Mouse (Mus musculus) liver, embryonic 13.5 days (tissue): ENCODE results near the gene Ostf1. TPM values are rescaled to one million over a fixed set of nuclear protein-coding genes. Genes with fewer than 3 reads are reported as not detected.

Experiments used
- ATAC-seq: fragments of 200-750 bp; cut with Nextera tagmentation; 2 replicates; pipeline ENCODE4 v1.8.0; 2017; ENCODE audit warnings: low read depth, mild to moderate bottlenecking, moderate number of reproducible peaks, moderate library complexity
- DNase-seq: peaks from one replicate; pipeline ENCODE4 v3.0.0; 2022
- H3K27ac ChIP-seq: fragments of 300-500 bp; sonication (generic); 2 replicates; pipeline ENCODE4 v1.5.1; 2015; ENCODE audit warnings: moderate library complexity, mild to moderate bottlenecking, inconsistent platforms
- H3K27me3 ChIP-seq: fragments of 300-500 bp; sonication (generic); 2 replicates; pipeline ENCODE4 v1.6.1; 2015; ENCODE audit warnings: mild to moderate bottlenecking, inconsistent platforms
- H3K36me3 ChIP-seq: fragments of 300-500 bp; sonication (generic); 2 replicates; pipeline ENCODE4 v1.6.1; 2015; ENCODE audit warnings: mild to moderate bottlenecking, inconsistent platforms
- H3K4me1 ChIP-seq: fragments of 300-500 bp; sonication (generic); replicated peaks from 2 replicates; pipeline ENCODE4 v1.6.1; 2015; ENCODE audit warnings: inconsistent platforms
- H3K4me2 ChIP-seq: fragments of 300-500 bp; sonication (generic); 2 replicates; pipeline ENCODE4 v1.6.1; 2015; ENCODE audit warnings: inconsistent platforms, mild to moderate bottlenecking, moderate library complexity
- H3K4me3 ChIP-seq: fragments of 300-500 bp; sonication (generic); replicated peaks from 2 replicates; pipeline ENCODE4 v1.5.1; 2015; ENCODE audit warnings: mild to moderate bottlenecking, inconsistent platforms
- H3K9ac ChIP-seq: fragments of 300-500 bp; sonication (generic); 2 replicates; pipeline ENCODE4 v1.6.1; 2015; ENCODE audit warnings: mild to moderate bottlenecking, inconsistent platforms
- H3K9me3 ChIP-seq: fragments of 300-500 bp; sonication (generic); replicated peaks from 2 replicates; pipeline ENCODE4 v1.6.1; 2016; ENCODE audit warnings: inconsistent platforms
- WGBS: fragments of 180-500 bp; shearing (Covaris S2); methylation state at CpG from one replicate; pipeline ENCODE4 v1.1.7; 2015; ENCODE audit not compliant: insufficient replicate concordance; 5-methylcytosine and 5-hydroxymethylcytosine counted together
- polyA plus RNA-seq: library from polyadenylated mRNA; unstranded; fragments of >200 nt; fragmentation: Nextera tagmentation; extraction: Ambion mirVana; gene quantifications from 2 replicates; pipeline ENCODE4 v1.2.1, GENCODE M21; 2015

Ostf1 gene
- polyA plus RNA-seq, 1 experiment from 2014 or later = 63.7 TPM

GRCm38 (mm10) chr19:18658473-18658872, 26.9 kb upstream of the Ostf1 start:
- Histone ChIP-seq H3K27ac (no peak overlapping the region), H3K4me3 (no peak overlapping the region), H3K36me3 (no peaks in the 10 kb centered on the region), H3K4me2 (no peak overlapping the region), H3K9ac (no peak overlapping the region), H3K9me3 (no peaks in the 10 kb centered on the region), H3K27me3 (no peaks in the 10 kb centered on the region), H3K4me1 (peaks cover 35% of the 10 kb centered on the region)
- WGBS = 70% methylated on average over 4 of the region's 4 CpGs
- DNase-seq (no peak), ATAC-seq (no peak)

GRCm38 (mm10) chr19:18655999-18656398, 24.4 kb upstream of the Ostf1 start:
- H3K4me1 ChIP-seq = peaks cover 41% of the 10 kb centered on the region
- H3K4me2 ChIP-seq = no peak overlapping the region
- no peak overlapping the region for H3K9ac ChIP-seq
- H3K9me3 ChIP-seq = no peaks in the 10 kb centered on the region
- no peak for DNase-seq
- H3K27me3 ChIP-seq = no peaks in the 10 kb centered on the region
- ATAC-seq = no peak
- no peaks in the 10 kb centered on the region for H3K36me3 ChIP-seq
- no peak overlapping the region for H3K27ac ChIP-seq
- 74% methylated on average over 7 of the region's 7 CpGs for WGBS
- H3K4me3 ChIP-seq = no peak overlapping the region

- Histone ChIP-seq H3K27ac (no peak overlapping the region), H3K27me3 (no peaks in the 10 kb centered on the region), H3K4me1 (peaks cover 51% of the 10 kb centered on the region), H3K9me3 (no peaks in the 10 kb centered on the region), H3K4me2 (no peak overlapping the region), H3K4me3 (no peak overlapping the region), H3K36me3 (no peaks in the 10 kb centered on the region), H3K9ac (no peak overlapping the region)
- 38% methylated on average over 5 of the region's 5 CpGs for WGBS
- no peak for ATAC-seq
- no peak for DNase-seq
Measured at GRCm38 (mm10) chr19:18654984-18655383, 23.4 kb upstream of the Ostf1 start.

GRCm38 (mm10) chr19:18654330-18654729, 22.7 kb upstream of the Ostf1 start:
- Histone ChIP-seq H3K27me3 (no peaks in the 10 kb centered on the region), H3K9me3 (no peaks in the 10 kb centered on the region), H3K4me3 (no peak overlapping the region), H3K9ac (no peak overlapping the region), H3K27ac (no peak overlapping the region), H3K4me2 (no peak overlapping the region), H3K4me1 (peaks cover 53% of the 10 kb centered on the region), H3K36me3 (no peaks in the 10 kb centered on the region)
- ATAC-seq (no peak), DNase-seq (no peak)
- 83% methylated on average over 8 of the region's 8 CpGs for WGBS

DNA sequence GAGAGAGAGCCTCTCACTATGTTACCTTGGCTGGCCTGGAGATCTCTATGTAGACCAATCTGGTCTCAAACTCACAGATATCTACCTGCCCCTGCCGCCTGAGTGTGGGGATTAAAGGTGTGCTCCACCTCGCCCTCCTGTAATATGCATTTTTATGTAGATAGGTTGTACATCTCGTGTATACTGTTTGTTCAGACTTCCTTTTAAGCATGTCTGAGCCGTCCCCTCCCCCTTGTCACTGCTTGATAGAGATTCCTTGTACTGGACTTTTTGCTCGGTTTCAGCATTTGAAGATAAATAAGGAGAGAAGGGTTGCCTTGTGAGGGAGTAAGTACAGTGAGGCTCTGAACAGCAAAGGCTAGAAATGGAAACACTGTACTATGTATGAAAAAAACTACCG, 21.4 kb upstream of the Ostf1 start:
- peaks cover 56% of the 10 kb centered on the region for H3K4me1 ChIP-seq
- no peak for DNase-seq
- H3K36me3 ChIP-seq = no peaks in the 10 kb centered on the region
- H3K9me3 ChIP-seq = no peaks in the 10 kb centered on the region
- WGBS = 44% methylated on average over 6 of the region's 6 CpGs
- no peaks in the 10 kb centered on the region for H3K27me3 ChIP-seq
- no peak for ATAC-seq
- no peak overlapping the region for H3K27ac ChIP-seq
- no peak overlapping the region for H3K9ac ChIP-seq
- no peak overlapping the region for H3K4me2 ChIP-seq
- no peak overlapping the region for H3K4me3 ChIP-seq

DNA sequence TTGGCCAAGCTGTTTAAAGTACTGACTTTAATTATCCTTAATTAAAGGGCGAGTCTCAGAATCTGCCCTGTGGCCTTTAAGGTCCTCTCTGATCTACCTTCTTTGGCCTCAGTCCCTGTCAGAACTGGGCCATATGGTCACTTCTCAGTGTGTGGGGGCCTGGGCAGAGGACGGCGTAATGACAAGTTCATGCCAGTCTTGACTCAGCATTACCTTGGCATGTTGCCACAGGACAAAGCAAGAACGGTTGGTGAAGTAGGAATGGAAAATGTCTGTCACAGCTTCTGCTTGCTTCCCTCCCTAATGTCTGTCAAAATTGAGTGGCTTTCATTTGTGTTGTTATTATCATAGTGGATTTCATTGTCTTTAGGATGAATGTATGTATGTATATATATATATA, 21.0 kb upstream of the Ostf1 start:
- Histone ChIP-seq H3K27ac (no peak overlapping the region; the same call in 1 of the 2 replicates), H3K9me3 (no peaks in the 10 kb centered on the region), H3K36me3 (no peaks in the 10 kb centered on the region), H3K4me1 (peaks cover 61% of the 10 kb centered on the region), H3K27me3 (no peaks in the 10 kb centered on the region), H3K9ac (no peak overlapping the region), H3K4me3 (no peak overlapping the region), H3K4me2 (no peak overlapping the region)
- DNase-seq (no peak), ATAC-seq (no peak)
- 82% methylated on average over 4 of the region's 4 CpGs for WGBS

- WGBS = 15% methylated on average over 6 of the region's 6 CpGs
- H3K27me3 ChIP-seq = no peaks in the 10 kb centered on the region
- ATAC-seq (peak; percentile 56), DNase-seq (no peak)
- no peaks in the 10 kb centered on the region for H3K36me3 ChIP-seq
- no peaks in the 10 kb centered on the region for H3K9me3 ChIP-seq
- H3K27ac ChIP-seq = peak overlapping the region; percentile 71
- peaks cover 82% of the 10 kb centered on the region for H3K4me1 ChIP-seq
- H3K4me2 ChIP-seq = peak overlapping the region; percentile 46
- no peak overlapping the region for H3K4me3 ChIP-seq
- peak overlapping the region; percentile 39; the same call in 1 of the 2 replicates for H3K9ac ChIP-seq
Measured at GRCm38 (mm10) chr19:18650473-18650872, 18.9 kb upstream of the Ostf1 start.

DNA sequence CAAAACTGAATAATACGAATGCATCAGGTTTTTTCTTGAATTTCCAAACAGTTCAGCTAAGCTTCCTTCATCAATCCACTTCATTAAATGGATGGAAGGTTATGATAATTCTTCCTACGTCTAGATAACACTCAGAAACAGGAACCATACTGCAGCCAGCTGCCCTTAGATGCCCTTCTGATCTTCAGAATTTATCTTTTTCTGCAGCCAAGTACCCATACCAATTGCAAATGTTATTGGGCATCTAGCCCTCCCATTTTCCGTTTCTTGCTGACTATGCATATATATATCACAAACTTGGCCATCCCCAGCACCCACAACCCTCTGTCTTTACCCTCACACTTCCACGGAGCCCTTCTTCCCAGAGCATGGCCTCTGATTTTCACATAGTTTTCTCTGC, 18.3 kb upstream of the Ostf1 start:
- no peak overlapping the region for H3K4me3 ChIP-seq
- H3K27ac ChIP-seq = peak overlapping the region; percentile 71
- ATAC-seq (no peak), DNase-seq (no peak)
- H3K9ac ChIP-seq = 0 out of 2 replicates have a peak overlapping the region, but pooled peaks have one; percentile 39
- no peaks in the 10 kb centered on the region for H3K9me3 ChIP-seq
- H3K4me1 ChIP-seq = peaks cover 84% of the 10 kb centered on the region
- WGBS = 21% methylated on average over 4 of the region's 4 CpGs
- H3K27me3 ChIP-seq = no peaks in the 10 kb centered on the region
- no peaks in the 10 kb centered on the region for H3K36me3 ChIP-seq
- peak overlapping the region; percentile 46 for H3K4me2 ChIP-seq

GRCm38 (mm10) chr19:18648558-18648945, 16.9 kb upstream of the Ostf1 start:
- Histone ChIP-seq H3K4me3 (no peak overlapping the region), H3K4me2 (no peak overlapping the region), H3K27me3 (no peaks in the 10 kb centered on the region), H3K27ac (no peak overlapping the region), H3K9me3 (no peaks in the 10 kb centered on the region), H3K9ac (no peak overlapping the region), H3K4me1 (peaks cover 85% of the 10 kb centered on the region), H3K36me3 (no peaks in the 10 kb centered on the region)
- DNase-seq (no peak), ATAC-seq (no peak)
- 80% methylated on average over 6 of the region's 6 CpGs for WGBS

DNA sequence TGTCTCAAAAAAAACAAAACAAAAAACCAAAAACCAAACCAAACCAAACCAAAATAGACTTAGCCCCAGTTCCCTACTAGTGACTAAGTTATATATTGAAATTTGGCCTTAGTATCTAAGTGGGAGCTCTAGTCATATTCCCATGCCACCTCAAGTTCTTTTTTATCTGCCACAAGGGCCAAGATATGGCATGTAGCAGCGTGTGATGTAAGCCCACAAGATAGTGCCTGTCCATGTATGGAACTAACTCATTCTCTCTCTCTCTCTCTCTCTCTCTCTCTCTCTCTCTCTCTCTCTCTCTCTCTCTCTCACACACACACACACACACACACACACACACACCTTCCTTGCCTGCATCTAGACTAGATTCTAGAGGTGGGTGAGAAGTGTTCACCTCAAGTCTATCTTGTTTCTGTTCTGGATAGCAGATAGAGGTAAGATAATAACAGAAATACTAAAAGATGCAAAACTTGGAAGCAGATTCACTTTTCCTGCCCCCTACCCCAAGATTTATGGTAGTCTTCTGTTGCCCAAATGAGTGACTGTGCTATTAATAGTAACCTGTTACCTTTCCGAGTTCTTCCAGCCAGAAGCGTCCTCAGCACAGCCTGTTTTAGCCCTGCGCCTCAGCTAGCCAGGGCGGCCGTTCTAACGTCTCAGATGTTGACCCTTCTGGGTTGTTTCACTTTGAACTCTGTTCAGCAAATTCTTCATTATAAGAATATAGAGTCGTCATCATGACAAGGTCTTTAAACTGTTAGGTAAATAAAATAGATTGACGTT, 16.3 kb upstream of the Ostf1 start:
- ATAC-seq (no peak), DNase-seq (no peak)
- 67% methylated on average over 9 of the region's 9 CpGs for WGBS
- Histone ChIP-seq H3K4me1 (peaks cover 85% of the 10 kb centered on the region), H3K36me3 (no peaks in the 10 kb centered on the region), H3K9ac (no peak overlapping the region), H3K27ac (peak overlapping the region; percentile 90), H3K27me3 (no peaks in the 10 kb centered on the region), H3K4me3 (no peak overlapping the region), H3K4me2 (no peak overlapping the region), H3K9me3 (no peaks in the 10 kb centered on the region)

- H3K36me3 ChIP-seq = no peaks in the 10 kb centered on the region
- peak overlapping the region; percentile 26; the same call in 1 of the 2 replicates for H3K9ac ChIP-seq
- H3K9me3 ChIP-seq = no peaks in the 10 kb centered on the region
- no peak overlapping the region for H3K4me3 ChIP-seq
- peaks cover 82% of the 10 kb centered on the region for H3K4me1 ChIP-seq
- H3K27ac ChIP-seq = peak overlapping the region; percentile 90
- peak overlapping the region; percentile 37 for H3K4me2 ChIP-seq
- ATAC-seq = peak; percentile 81
- H3K27me3 ChIP-seq = no peaks in the 10 kb centered on the region
- WGBS = 12% methylated on average over 5 of the region's 5 CpGs
- DNase-seq = peak; percentile 39
Measured at GRCm38 (mm10) chr19:18646853-18647420, 15.3 kb upstream of the Ostf1 start.

GRCm38 (mm10) chr19:18646397-18646796, 14.8 kb upstream of the Ostf1 start:
- Histone ChIP-seq H3K27ac (peak overlapping the region; percentile 90), H3K4me2 (peak overlapping the region; percentile 37), H3K36me3 (no peaks in the 10 kb centered on the region), H3K9me3 (no peaks in the 10 kb centered on the region), H3K4me1 (peaks cover 81% of the 10 kb centered on the region), H3K27me3 (no peaks in the 10 kb centered on the region), H3K4me3 (no peak overlapping the region), H3K9ac (0 out of 2 replicates have a peak overlapping the region, but pooled peaks have one; percentile 26)
- DNase-seq (no peak), ATAC-seq (no peak)
- 26% methylated on average over 3 of the region's 3 CpGs for WGBS
